Mouse (Mus musculus): ENCODE results near the gene Slc12a8.

- no peak for TF ChIP-seq CTCF (IDR thresholded peaks at IDR 0.05; ENCODE audit: borderline replicate concordance, insufficient read depth, low read length)
- TF ChIP-seq POLR2A (IDR thresholded peaks at IDR 0.05; ENCODE audit: low read depth, low read length) = no peak
These were observed 165.5 kb downstream of the Slc12a8 start for GRCm38 (mm10) chr16:33682651-33683050.

Measured in embryonic fibroblast, embryonic 13.5 days (primary cell).